Comparison of ENCODE assay signal across 16 mouse cellular contexts in genomic region chr11:8147790-8148484, GRCm38 (mm10).
DNase-seq lines count a peak whose midpoint lies in the region; ATAC-seq and TF ChIP-seq lines count a peak whose summit lies in the region.
"Had no signal": no experiment of that assay in that cellular context is flagged by ENCODE, and none has a peak within 500 bp of the region (broad histone marks: within the 10 kb centered on the region; RNA-seq: fewer than 3 reads in every experiment).

No protein-coding gene starts in this region.

- H3K9me3 ChIP-seq in neural tube, embryonic 12.5 days, result no peaks in the 10 kb centered on the region
- H3K9me3 ChIP-seq in neural tube, embryonic 15.5 days (replicated peaks), result no peaks in the 10 kb centered on the region
- no peaks in the 10 kb centered on the region for H3K9me3 ChIP-seq in forebrain, postnatal 0 days (ENCODE audit: low read length)
- H3K9me3 ChIP-seq: heart, embryonic 10.5 days; liver, embryonic 12.5 days; neural tube, embryonic 13.5 days had no signal

- no peaks in the 10 kb centered on the region for H3K36me3 ChIP-seq in neural tube, embryonic 12.5 days
- H3K36me3 ChIP-seq in neural tube, embryonic 15.5 days, result no peaks in the 10 kb centered on the region
- no peaks in the 10 kb centered on the region for H3K36me3 ChIP-seq in forebrain, postnatal 0 days (ENCODE audit: insufficient read depth)
- H3K36me3 ChIP-seq: heart, embryonic 10.5 days; liver, embryonic 12.5 days; neural tube, embryonic 13.5 days had no signal

- 44% methylated on average over 6 of the region's 6 CpGs for WGBS in neural tube, embryonic 12.5 days
- WGBS in neural tube, embryonic 15.5 days, result 38% methylated on average over 6 of the region's 6 CpGs
- WGBS in forebrain, postnatal 0 days, result 5% methylated on average over 6 of the region's 6 CpGs

- H3K4me3 ChIP-seq in neural tube, embryonic 12.5 days, result no peak overlapping the region
- no peak overlapping the region for H3K4me3 ChIP-seq in neural tube, embryonic 15.5 days (replicated peaks)
- no peak overlapping the region for H3K4me3 ChIP-seq in forebrain, postnatal 0 days (ENCODE audit: low read depth, low read length)
- H3K4me3 ChIP-seq: heart, embryonic 10.5 days; liver, embryonic 12.5 days; neural tube, embryonic 13.5 days had no signal

- intact Hi-C loops in gastrocnemius, postnatal 14 days (cut with DNase I; ENCODE audit: low total_unique reads), result no loop called here

- H3K4me1 ChIP-seq in neural tube, embryonic 12.5 days, result peaks cover 4% of the 10 kb centered on the region; the same call in 1 of the 2 replicates
- H3K4me1 ChIP-seq in neural tube, embryonic 15.5 days, result no peaks in the 10 kb centered on the region
- H3K4me1 ChIP-seq in forebrain, postnatal 0 days (ENCODE audit: insufficient read depth), result no peaks in the 10 kb centered on the region
- H3K4me1 ChIP-seq: heart, embryonic 10.5 days; liver, embryonic 12.5 days; neural tube, embryonic 13.5 days had no signal

- H3K4me2 ChIP-seq in neural tube, embryonic 12.5 days (replicated peaks), result no peak overlapping the region
- no peak overlapping the region for H3K4me2 ChIP-seq in neural tube, embryonic 15.5 days
- H3K4me2 ChIP-seq in forebrain, postnatal 0 days (ENCODE audit: low read depth), result no peak overlapping the region
- H3K4me2 ChIP-seq: liver, embryonic 12.5 days; neural tube, embryonic 13.5 days had no signal

- peak; percentile 42 for DNase-seq in embryo, embryonic 11 days
- peak; percentile 21 for DNase-seq in forebrain, postnatal 0 days
- peak; percentile 10 for DNase-seq in telencephalon, adult 2 months (ENCODE audit: low read depth, low spot score)
- DNase-seq in gastrocnemius, postnatal 14 days, result no peak
- DNase-seq in testis, postnatal 14 days (ENCODE audit: low spot score), result no peak
- DNase-seq: adrenal gland, postnatal 25 days; cerebellum, adult 9-11 months; kidney, postnatal 25 days; lung, postnatal 4 days; right cerebral cortex, postnatal 25 days had no signal

- TF ChIP-seq CTCF in forebrain, postnatal 0 days (IDR thresholded peaks at IDR 0.05; ENCODE audit: low read depth), result no peak

- 0 out of 2 replicates have a peak, but pooled peaks have one; percentile 37 for ATAC-seq in neural tube, embryonic 12.5 days (ENCODE audit: low FRiP score, low read depth)
- no peak for ATAC-seq in neural tube, embryonic 15.5 days (ENCODE audit: low FRiP score)
- peak; percentile 69 for ATAC-seq in forebrain, postnatal 0 days
- no peak for ATAC-seq in erythroblast, adult 5-6 weeks (replicated peaks; ENCODE audit: low FRiP score, poor library complexity, severe bottlenecking)
- ATAC-seq: liver, embryonic 12.5 days had no signal

- H3K9ac ChIP-seq in neural tube, embryonic 12.5 days, result no peak overlapping the region
- H3K9ac ChIP-seq in neural tube, embryonic 15.5 days (replicated peaks), result no peak overlapping the region
- H3K9ac ChIP-seq in forebrain, postnatal 0 days, result no peak overlapping the region
- H3K9ac ChIP-seq: liver, embryonic 12.5 days; neural tube, embryonic 13.5 days had no signal

- H3K27me3 ChIP-seq in neural tube, embryonic 12.5 days (replicated peaks), result no peaks in the 10 kb centered on the region
- no peaks in the 10 kb centered on the region for H3K27me3 ChIP-seq in neural tube, embryonic 15.5 days (replicated peaks)
- no peaks in the 10 kb centered on the region for H3K27me3 ChIP-seq in forebrain, postnatal 0 days (ENCODE audit: insufficient read depth, low read length)
- H3K27me3 ChIP-seq: liver, embryonic 12.5 days; neural tube, embryonic 13.5 days had no signal

- H3K27ac ChIP-seq in neural tube, embryonic 12.5 days, result no peak overlapping the region
- no peak overlapping the region for H3K27ac ChIP-seq in neural tube, embryonic 15.5 days (replicated peaks)
- H3K27ac ChIP-seq in forebrain, postnatal 0 days (ENCODE audit: low read depth, low read length), result no peak overlapping the region
- H3K27ac ChIP-seq: heart, embryonic 10.5 days; liver, embryonic 12.5 days; neural tube, embryonic 13.5 days had no signal

Comparison
In these comparisons a context has a peak if more than half of its experiments do, and no peak if none do; other contexts are left out.
1. ATAC-seq: peak in neural tube, embryonic 12.5 days (single experiment) and forebrain, postnatal 0 days (single experiment); none in neural tube, embryonic 15.5 days (single experiment) and erythroblast, adult 5-6 weeks (single experiment).
2. DNase-seq: peak in embryo, embryonic 11 days (single experiment), forebrain, postnatal 0 days (single experiment) and telencephalon, adult 2 months (single experiment); none in gastrocnemius, postnatal 14 days (single experiment) and testis, postnatal 14 days (single experiment).